In genomic region chr15:84509161-84509560, GRCm38 (mm10) we compare ENCODE assay signal across 12 mouse cellular contexts.
"Had no signal": no experiment of that assay in that cellular context is flagged by ENCODE, and none has a peak within 500 bp of the region (broad histone marks: within the 10 kb centered on the region; RNA-seq: fewer than 3 reads in every experiment).

No protein-coding gene starts in this region.

- DNase-seq: kidney, adult 8-10 months; kidney, postnatal 25 days; lung, adult 2 months; lung, postnatal 36 days; thymus, postnatal 4 days had no signal

- H3K27me3 ChIP-seq: liver, embryonic 15.5 days; midbrain, embryonic 15.5 days; neural tube, embryonic 12.5 days had no signal

- H3K9ac ChIP-seq: liver, embryonic 15.5 days; midbrain, embryonic 15.5 days; neural tube, embryonic 12.5 days had no signal

- H3K4me2 ChIP-seq: liver, embryonic 11.5 days; liver, embryonic 15.5 days; midbrain, embryonic 15.5 days; neural tube, embryonic 12.5 days had no signal

- ATAC-seq: lung, postnatal 0 days had no signal

- H3K36me3 ChIP-seq: limb, embryonic 10.5 days; liver, embryonic 15.5 days; midbrain, embryonic 15.5 days; neural tube, embryonic 12.5 days had no signal

- H3K9me3 ChIP-seq: limb, embryonic 10.5 days; liver, embryonic 15.5 days; midbrain, embryonic 15.5 days; neural tube, embryonic 12.5 days had no signal

- H3K4me3 ChIP-seq: limb, embryonic 10.5 days; liver, embryonic 15.5 days; midbrain, embryonic 15.5 days; neural tube, embryonic 12.5 days had no signal

- H3K27ac ChIP-seq: liver, embryonic 15.5 days; midbrain, embryonic 15.5 days; neural tube, embryonic 12.5 days; stomach, postnatal 0 days had no signal
